Mouse (Mus musculus) cerebellum, postnatal 4 days (tissue): Measurements from ENCODE around the gene Vmn1r159.
"Not testable (repeated sequence)": the region's sequence is repeated elsewhere in the genome, so short reads cannot be mapped to it uniquely, and the experiment has no call there.

Source experiments
- DNase-seq, 2 experiments: peaks; one replicate each; pipeline ENCODE4 v3.0.0; 2022; ENCODE audit warnings: low spot score in 2 of 2, mixed read lengths in 1 of 2

Vmn1r159 gene

DNA sequence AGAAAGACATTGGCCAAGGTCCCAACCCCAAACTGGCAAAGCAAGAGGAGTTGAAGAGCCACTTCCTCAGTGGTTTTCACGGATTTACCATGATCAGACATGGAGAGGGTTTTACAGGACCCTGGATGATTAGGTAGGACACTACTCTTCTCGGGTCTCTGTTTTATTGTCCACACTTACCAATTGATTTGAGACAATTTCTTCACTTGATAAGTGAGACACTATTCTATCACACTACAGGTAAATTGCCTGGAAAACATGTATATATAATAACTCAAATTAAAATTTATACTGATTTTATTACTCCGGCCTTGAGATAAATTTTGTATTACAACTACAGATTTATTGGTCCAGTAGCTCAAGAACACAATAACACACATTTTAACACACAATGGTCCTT lies at the start of gene Vmn1r159:
Gene Vmn1r159, minus strand, starts transcription at position 101 of the 400 bp plus-strand sequence.
- DNase-seq, result not testable (repeated sequence)

DNA sequence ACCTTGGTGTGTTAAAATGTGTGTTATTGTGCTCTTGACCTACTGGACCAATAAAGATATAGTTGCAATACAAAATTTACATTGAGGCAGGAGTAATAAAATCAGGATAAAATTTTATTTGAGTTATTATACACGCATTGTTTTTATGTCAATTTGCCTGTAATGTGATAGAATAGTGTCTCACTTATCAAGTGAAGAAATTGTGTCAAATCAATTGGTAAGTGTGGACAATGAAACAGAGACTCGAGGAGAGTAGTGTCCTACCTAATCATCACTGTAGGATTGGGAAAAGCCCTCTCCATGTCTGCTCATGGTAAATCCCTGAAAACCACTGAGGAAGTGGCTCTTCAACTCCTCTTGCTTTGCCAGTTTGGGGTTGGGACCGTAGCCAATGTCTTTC lies 27.5 kb upstream of the Vmn1r159 start, which contains the start of gene Vmn1r160:
Gene Vmn1r160, plus strand, starts transcription at position 301 of the 400 bp plus-strand sequence.
- DNase-seq, result not testable (repeated sequence)
